Mouse (Mus musculus) forebrain, embryonic 14.5 days (tissue): ENCODE measurements around the gene Lgals9. TPM values are rescaled to one million over a fixed set of nuclear protein-coding genes. Genes with fewer than 3 reads are reported as not detected.

ENCODE experiments used
- ATAC-seq: fragments of 200-750 bp; cut with Nextera tagmentation; 2 replicates; pipeline ENCODE4 v1.8.0; 2017; ENCODE audit warnings: mild to moderate bottlenecking, moderate library complexity
- DNase-seq: peaks from one replicate; pipeline ENCODE4 v3.0.0-alpha.2; 2015; ENCODE audit warnings: low spot score
- H3K27ac ChIP-seq: fragments of 300-500 bp; sonication (generic); 2 replicates; pipeline ENCODE4 v1.5.1; 2014; ENCODE audit warnings: low read depth, mild to moderate bottlenecking, control low read depth, low read length, moderate library complexity
- H3K27me3 ChIP-seq: fragments of 300-500 bp; sonication (generic); replicated peaks from 2 replicates; pipeline ENCODE4 v1.6.1; 2014; ENCODE audit warnings: low read length, control low read depth, mixed read lengths; ENCODE audit not compliant: control insufficient read depth, insufficient read depth
- H3K36me3 ChIP-seq: fragments of 300-500 bp; sonication (generic); 2 replicates; pipeline ENCODE4 v1.6.1; 2014; ENCODE audit warnings: low read length, control low read depth; ENCODE audit not compliant: control insufficient read depth, insufficient read depth
- H3K4me1 ChIP-seq: fragments of 300-500 bp; sonication (generic); 2 replicates; pipeline ENCODE4 v1.6.1; 2014; ENCODE audit warnings: antibody characterized with exemption, low read length, control low read depth; ENCODE audit not compliant: control insufficient read depth, insufficient read depth
- H3K4me2 ChIP-seq: fragments of 300-500 bp; sonication (generic); 2 replicates; pipeline ENCODE4 v1.6.1; 2014; ENCODE audit warnings: mild to moderate bottlenecking, control low read depth, low read length
- H3K4me3 ChIP-seq: fragments of 300-500 bp; sonication (generic); 2 replicates; pipeline ENCODE4 v1.5.1; 2014; ENCODE audit warnings: low read depth, low read length, control low read depth
- H3K9ac ChIP-seq: fragments of 300-500 bp; sonication (generic); 2 replicates; pipeline ENCODE4 v1.6.1; 2014; ENCODE audit warnings: mild to moderate bottlenecking, low read length, control low read depth, moderate library complexity
- H3K9me3 ChIP-seq: fragments of 300-500 bp; sonication (generic); replicated peaks from 2 replicates; pipeline ENCODE4 v1.6.1; 2016; ENCODE audit warnings: low read length, control low read depth, mixed read lengths; ENCODE audit not compliant: control insufficient read depth
- WGBS: fragments of 180-500 bp; shearing (Covaris S2); extraction: QIAGEN DNeasy Blood & Tissue Kit; methylation state at CpG from one replicate; pipeline ENCODE4 v1.1.7; 2014; 5-methylcytosine and 5-hydroxymethylcytosine counted together
- polyA plus RNA-seq: library from polyadenylated mRNA; unstranded; fragments of >200 nt; fragmentation: Nextera tagmentation; extraction: Ambion mirVana; gene quantifications from 2 replicates; pipeline ENCODE4 v1.2.1, GENCODE M21; 2014

Gene Lgals9
- polyA plus RNA-seq, 1 experiment from 2014 or later = 8.6 TPM

DNA sequence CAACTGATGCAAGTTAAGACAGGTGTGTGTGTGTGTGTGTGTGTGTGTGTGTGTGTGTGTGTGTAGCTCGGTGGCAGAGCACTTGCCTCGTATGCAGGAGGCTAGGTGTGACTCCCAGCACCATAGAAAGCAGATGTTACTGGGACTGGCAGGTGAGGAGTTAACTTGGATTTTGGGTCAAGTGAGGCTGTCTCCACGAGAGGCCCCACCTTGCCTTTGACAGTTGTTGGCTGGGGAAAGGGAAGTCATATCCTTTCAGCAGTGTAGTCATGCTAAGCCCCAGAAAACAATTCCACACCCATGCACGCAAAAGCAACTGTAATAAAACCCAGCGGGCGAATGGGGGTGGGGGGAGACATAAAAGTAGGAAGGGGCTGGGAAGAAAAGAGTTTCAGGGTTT, 12.4 kb downstream of the Lgals9 start:
- no peaks in the 10 kb centered on the region for H3K27me3 ChIP-seq
- no peak overlapping the region for H3K4me2 ChIP-seq
- WGBS = 58% methylated on average over 6 of the region's 6 CpGs
- DNase-seq = no peak
- no peaks in the 10 kb centered on the region for H3K9me3 ChIP-seq
- no peak for ATAC-seq
- no peak overlapping the region for H3K4me3 ChIP-seq
- H3K36me3 ChIP-seq = no peaks in the 10 kb centered on the region
- H3K27ac ChIP-seq = no peak overlapping the region
- no peak overlapping the region for H3K9ac ChIP-seq
- no peaks in the 10 kb centered on the region for H3K4me1 ChIP-seq

DNA sequence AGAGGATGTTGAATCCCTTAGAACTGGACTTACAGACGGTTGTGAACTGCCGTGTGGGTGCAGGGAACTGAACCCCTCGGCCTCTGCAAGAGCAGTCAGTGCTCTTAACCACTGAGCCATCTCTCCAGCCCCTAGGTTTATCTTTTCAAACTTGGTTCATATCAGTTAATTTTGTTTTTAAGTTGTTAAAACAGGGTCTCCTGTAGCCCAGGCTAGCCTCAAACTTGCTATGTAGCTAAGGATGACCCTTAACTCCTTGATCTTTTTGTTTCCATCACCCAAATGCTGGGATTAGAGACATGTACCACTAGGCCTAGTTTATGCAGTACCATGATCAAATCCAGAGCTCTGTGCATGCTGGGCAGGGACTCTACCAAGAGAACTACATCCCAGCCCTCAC, 13.0 kb downstream of the Lgals9 start:
- Histone ChIP-seq H3K9ac (no peak overlapping the region), H3K4me1 (no peaks in the 10 kb centered on the region), H3K9me3 (no peaks in the 10 kb centered on the region), H3K27me3 (no peaks in the 10 kb centered on the region), H3K4me3 (no peak overlapping the region), H3K27ac (no peak overlapping the region), H3K4me2 (no peak overlapping the region), H3K36me3 (no peaks in the 10 kb centered on the region)
- DNase-seq = no peak
- WGBS = 85% methylated on average over 3 of the region's 3 CpGs
- no peak for ATAC-seq

DNA sequence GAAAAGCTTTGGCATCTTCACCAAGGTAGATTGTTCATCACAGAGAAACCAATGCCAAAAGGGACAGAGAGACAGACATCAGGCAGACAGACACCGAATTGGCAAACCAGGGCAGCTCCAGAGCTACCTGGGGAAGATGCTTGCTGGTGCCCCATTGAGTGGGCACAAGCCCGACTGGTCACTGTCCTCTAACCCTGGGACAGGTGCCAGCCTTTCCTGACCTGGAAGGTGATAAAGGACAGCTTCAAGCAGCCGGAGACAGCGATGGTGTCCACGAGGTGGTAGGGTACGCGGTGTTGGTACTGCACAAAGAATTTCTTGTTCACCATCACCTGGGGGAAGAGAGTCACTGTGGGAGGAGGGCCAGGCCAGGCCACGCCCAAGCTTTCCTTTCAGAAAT, 13.7 kb downstream of the Lgals9 start:
- ATAC-seq (no peak), DNase-seq (no peak)
- no peaks in the 10 kb centered on the region for H3K9me3 ChIP-seq
- H3K27me3 ChIP-seq = no peaks in the 10 kb centered on the region
- H3K27ac ChIP-seq = no peak overlapping the region
- H3K9ac ChIP-seq = no peak overlapping the region
- no peak overlapping the region for H3K4me3 ChIP-seq
- WGBS = 86% methylated on average over 8 of the region's 8 CpGs
- H3K4me1 ChIP-seq = no peaks in the 10 kb centered on the region
- H3K36me3 ChIP-seq = no peaks in the 10 kb centered on the region
- H3K4me2 ChIP-seq = no peak overlapping the region

DNA sequence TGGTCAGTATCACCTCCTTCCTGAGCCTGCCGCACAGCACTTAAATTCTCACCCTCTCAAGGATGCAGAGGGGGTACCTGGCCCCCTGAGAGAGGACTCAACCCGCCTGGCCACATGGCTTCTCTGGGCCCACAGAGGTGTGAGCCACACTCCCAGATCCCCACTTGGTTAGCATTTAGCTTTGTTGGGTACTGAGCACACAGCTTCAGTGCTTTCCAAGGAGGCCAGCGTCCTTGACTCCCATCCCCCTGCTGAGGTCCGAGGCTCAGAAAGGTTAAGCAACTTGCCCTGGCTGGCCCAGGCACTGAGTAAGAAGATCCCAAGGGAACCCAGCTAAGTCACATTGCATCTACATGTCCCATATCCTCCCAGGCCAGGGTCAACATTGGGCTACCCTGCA, 16.6 kb downstream of the Lgals9 start:
- H3K4me1 ChIP-seq = no peaks in the 10 kb centered on the region
- ATAC-seq (no peak), DNase-seq (no peak)
- no peaks in the 10 kb centered on the region for H3K9me3 ChIP-seq
- H3K4me2 ChIP-seq = no peak overlapping the region
- no peak overlapping the region for H3K9ac ChIP-seq
- H3K4me3 ChIP-seq = no peak overlapping the region
- H3K27me3 ChIP-seq = no peaks in the 10 kb centered on the region
- no peak overlapping the region for H3K27ac ChIP-seq
- WGBS = 90% methylated on average over 4 of the region's 4 CpGs
- no peaks in the 10 kb centered on the region for H3K36me3 ChIP-seq

DNA sequence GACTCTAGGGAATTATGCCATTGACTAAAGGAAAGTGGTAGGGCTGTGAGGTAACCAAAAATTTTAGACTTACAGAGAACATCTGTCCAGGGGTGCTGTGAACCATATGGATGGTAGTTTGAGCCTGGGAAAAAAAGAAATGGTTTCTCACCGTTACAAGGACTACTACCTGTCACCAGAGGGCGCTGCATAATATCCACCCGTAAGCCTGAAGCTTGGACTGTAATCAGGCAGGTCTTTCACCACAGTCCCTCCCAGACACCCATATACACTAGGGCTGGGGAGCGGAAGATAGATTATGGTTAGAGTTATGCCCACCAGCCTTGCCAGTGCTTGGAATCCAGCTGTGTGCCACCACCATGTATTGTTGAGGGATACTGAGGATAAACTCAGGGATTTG, 17.4 kb downstream of the Lgals9 start:
- DNase-seq = peak; percentile 61
- 24% methylated on average over 4 of the region's 4 CpGs for WGBS

DNA sequence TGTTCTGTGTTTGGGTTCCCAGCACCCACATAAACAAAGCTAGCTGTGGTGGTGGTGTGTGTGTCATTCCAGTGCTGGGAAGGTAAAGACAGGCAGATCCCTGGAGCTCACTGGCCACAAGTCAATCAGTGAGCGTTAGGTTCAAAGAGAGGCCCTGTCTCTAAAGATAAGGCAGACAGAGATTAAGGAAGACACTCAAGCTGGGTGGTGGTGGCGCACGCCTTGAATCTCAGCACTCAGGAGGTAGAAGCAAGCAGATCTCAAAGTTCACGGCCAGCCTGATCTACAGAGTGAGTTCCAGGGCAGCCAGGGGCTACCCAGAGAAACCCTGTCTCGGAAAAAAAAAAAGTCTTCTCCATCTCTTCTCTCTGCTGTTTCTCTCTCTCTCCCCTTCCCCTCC, 23.5 kb downstream of the Lgals9 start:
- Histone ChIP-seq H3K4me2 (no peak overlapping the region), H3K27ac (no peak overlapping the region), H3K36me3 (no peaks in the 10 kb centered on the region), H3K4me3 (no peak overlapping the region), H3K9me3 (no peaks in the 10 kb centered on the region), H3K9ac (no peak overlapping the region), H3K27me3 (no peaks in the 10 kb centered on the region), H3K4me1 (no peaks in the 10 kb centered on the region)
- ATAC-seq = no peak
- no peak for DNase-seq
- WGBS = 86% methylated on average over 5 of the region's 5 CpGs

More for the DNA sequence above, 17.4 kb downstream of the Lgals9 start:
- H3K27ac ChIP-seq = no peak overlapping the region
- H3K36me3 ChIP-seq = no peaks in the 10 kb centered on the region
- H3K4me3 ChIP-seq = no peak overlapping the region
- H3K9ac ChIP-seq = no peak overlapping the region
- no peaks in the 10 kb centered on the region for H3K27me3 ChIP-seq
- H3K4me2 ChIP-seq = no peak overlapping the region
- no peaks in the 10 kb centered on the region for H3K9me3 ChIP-seq
- no peaks in the 10 kb centered on the region for H3K4me1 ChIP-seq
- no peak for ATAC-seq

DNA sequence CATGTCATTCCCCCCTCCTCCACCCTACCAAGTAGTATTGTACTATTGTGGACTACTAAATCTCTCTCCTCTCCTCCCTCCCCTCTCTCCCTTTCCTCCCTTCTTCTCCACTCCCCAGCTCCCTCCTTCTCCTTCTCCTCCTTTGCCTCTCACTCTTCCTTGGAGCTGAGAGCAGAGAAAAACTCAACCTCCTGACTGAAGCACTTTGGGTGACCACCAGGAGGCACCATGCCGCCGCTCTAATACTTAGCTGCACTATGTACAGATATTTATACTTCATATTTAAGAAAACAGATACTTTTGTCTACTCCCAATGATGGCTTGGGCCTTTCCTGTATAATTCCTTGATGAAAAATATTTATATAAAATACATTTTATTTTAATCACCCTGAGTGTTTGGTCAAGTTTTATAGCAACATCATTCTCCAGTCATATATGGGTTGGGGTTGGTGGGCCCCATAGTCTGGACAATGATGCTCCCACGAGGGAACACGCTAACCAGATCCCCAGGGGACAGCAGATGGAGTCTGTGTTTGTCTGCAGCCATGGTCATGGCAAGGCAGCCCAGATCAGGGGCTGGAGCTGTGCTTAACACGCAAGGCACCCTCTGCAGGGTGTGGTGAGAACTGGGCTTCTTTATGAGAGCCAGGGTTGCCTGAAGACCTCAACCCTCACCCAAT, 24.8 kb downstream of the Lgals9 start:
- Histone ChIP-seq H3K9ac (no peak overlapping the region), H3K4me3 (no peak overlapping the region), H3K36me3 (no peaks in the 10 kb centered on the region), H3K27ac (no peak overlapping the region), H3K9me3 (no peaks in the 10 kb centered on the region), H3K4me1 (no peaks in the 10 kb centered on the region), H3K4me2 (no peak overlapping the region), H3K27me3 (no peaks in the 10 kb centered on the region)
- DNase-seq (no peak), ATAC-seq (no peak)
- 65% methylated on average over 5 of the region's 5 CpGs for WGBS

DNA sequence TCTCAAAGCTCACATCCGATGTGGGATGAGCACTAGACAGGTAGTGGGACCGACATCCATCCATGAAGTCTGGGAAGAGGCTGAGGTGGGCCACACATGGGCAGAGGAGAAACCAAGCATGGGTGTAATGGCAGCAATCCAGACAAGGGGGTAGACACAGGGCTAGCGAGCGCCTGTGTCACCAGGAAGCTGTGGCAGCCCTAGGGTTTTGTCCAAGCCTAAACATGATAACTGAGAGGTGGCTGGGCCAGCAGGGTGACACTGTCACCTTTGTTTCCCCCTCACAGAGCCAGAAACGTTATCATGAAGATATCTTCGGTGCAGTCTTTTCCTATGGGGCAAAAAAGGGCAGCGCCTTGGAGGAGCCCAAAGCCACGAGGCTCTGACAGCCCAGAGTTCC, 25.4 kb downstream of the Lgals9 start:
- no peak overlapping the region for H3K27ac ChIP-seq
- H3K4me3 ChIP-seq = no peak overlapping the region
- DNase-seq = no peak
- no peak overlapping the region for H3K9ac ChIP-seq
- H3K9me3 ChIP-seq = no peaks in the 10 kb centered on the region
- H3K4me1 ChIP-seq = no peaks in the 10 kb centered on the region
- ATAC-seq = no peak
- H3K36me3 ChIP-seq = no peaks in the 10 kb centered on the region
- no peak overlapping the region for H3K4me2 ChIP-seq
- no peaks in the 10 kb centered on the region for H3K27me3 ChIP-seq
- WGBS = 77% methylated on average over 8 of the region's 8 CpGs

DNA sequence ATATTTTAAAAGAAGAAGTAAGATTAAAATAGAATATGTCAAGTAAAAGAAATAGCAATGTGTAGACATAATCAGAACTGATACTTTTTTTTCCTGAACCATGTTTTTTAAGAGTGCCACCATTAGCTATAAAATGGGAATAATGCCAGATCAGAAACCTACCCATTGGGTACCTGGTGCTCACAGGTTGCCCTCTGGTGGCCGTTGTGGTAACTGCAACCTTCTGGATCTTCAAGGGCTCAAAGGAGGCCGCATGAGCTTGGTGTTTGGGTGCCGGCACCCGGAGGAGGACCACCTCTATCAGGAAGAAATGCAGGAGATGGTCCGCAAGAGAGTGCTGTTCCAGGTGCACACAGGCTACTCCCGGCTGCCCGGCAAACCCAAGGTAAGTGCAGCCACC, 28.5 kb downstream of the Lgals9 start:
- ATAC-seq (no peak), DNase-seq (peak; percentile 90)
- H3K9ac ChIP-seq = no peak overlapping the region
- H3K27ac ChIP-seq = no peak overlapping the region
- H3K36me3 ChIP-seq = no peaks in the 10 kb centered on the region
- H3K4me1 ChIP-seq = no peaks in the 10 kb centered on the region
- no peak overlapping the region for H3K4me2 ChIP-seq
- no peak overlapping the region for H3K4me3 ChIP-seq
- WGBS = 12% methylated on average over 7 of the region's 7 CpGs
- peaks cover 7% of the 10 kb centered on the region; the same call in 1 of the 2 replicates for H3K27me3 ChIP-seq
- H3K9me3 ChIP-seq = no peaks in the 10 kb centered on the region
